Comparison of ENCODE assay signal across 11 mouse cellular contexts in genomic region chr6:86516021-86516420, GRCm38 (mm10). TPM values are rescaled to one million over a fixed set of nuclear protein-coding genes. Genes with fewer than 3 reads are reported as not detected.
A peak's percentile ranks its signal among the peaks of the same experiment; 100 is the strongest.
DNase-seq lines count a peak whose midpoint lies in the region; TF ChIP-seq lines count a peak whose summit lies in the region.
"Had no signal": no experiment of that assay in that cellular context is flagged by ENCODE, and none has a peak within 500 bp of the region (broad histone marks: within the 10 kb centered on the region; RNA-seq: fewer than 3 reads in every experiment).

No protein-coding gene starts in this region.

- peaks cover 2% of the 10 kb centered on the region; the same call in 1 of the 2 replicates for H3K4me1 ChIP-seq in testis, adult 2 months (ENCODE audit: control insufficient read depth, insufficient read depth, low read length)
- H3K4me1 ChIP-seq: limb, embryonic 13.5 days had no signal

- peak; percentile 33; the same call in 1 of the 2 replicates for TF ChIP-seq POLR2A in testis, adult 2 months (IDR thresholded peaks at IDR 0.05; ENCODE audit: control insufficient read depth, low read depth, low read length)

- no peak for DNase-seq in layer of hippocampus, adult 2 months (ENCODE audit: low spot score in 2 of 2)
- DNase-seq in layer of hippocampus, adult 8-10 months (ENCODE audit: low spot score in 2 of 2) = no peak
- peak; percentile 69 to 77 for DNase-seq in heart, adult 18-20 months
- peak; percentile 34 to 56 for DNase-seq in heart, postnatal 14 days
- no peak for DNase-seq in neural tube, embryonic 10.5 days (ENCODE audit: extremely low spot score, low spot score)
- DNase-seq in cerebellum, postnatal 25 days = no peak
- DNase-seq: lung, postnatal 14 days; right cerebral cortex, postnatal 4 days; thymus, postnatal 36 days had no signal

- no peak for TF ChIP-seq CTCF in layer of hippocampus, adult 2 months (conservative IDR thresholded peaks at IDR 0.05)
- no peak for TF ChIP-seq CTCF in testis, adult 2 months (IDR thresholded peaks at IDR 0.05; ENCODE audit: control insufficient read depth, insufficient read depth, insufficient replicate concordance, low read depth, low read length)

- H3K4me3 ChIP-seq in layer of hippocampus, adult 2 months = peak overlapping the region; percentile 34
- peak overlapping the region; percentile 43 for H3K4me3 ChIP-seq in testis, adult 2 months (ENCODE audit: control insufficient read depth, low read depth, low read length)
- H3K4me3 ChIP-seq: limb, embryonic 13.5 days had no signal

- H3K27ac ChIP-seq in layer of hippocampus, adult 2 months = peak overlapping the region; percentile 58
- peak overlapping the region; percentile 86 for H3K27ac ChIP-seq in testis, adult 2 months (ENCODE audit: control insufficient read depth, insufficient read depth, low read depth, low read length)
- H3K27ac ChIP-seq: limb, embryonic 13.5 days had no signal

- no peaks in the 10 kb centered on the region for H3K36me3 ChIP-seq in testis, adult 2 months (ENCODE audit: control insufficient read depth, insufficient read depth, low read length)

- no peaks in the 10 kb centered on the region for H3K27me3 ChIP-seq in testis, adult 2 months (ENCODE audit: control insufficient read depth, insufficient read depth, low read length)
- H3K27me3 ChIP-seq: limb, embryonic 13.5 days had no signal

- intact Hi-C loops in heart, postnatal 14 days (cut with DNase I) = no loop called here

RNA-seq across cellular contexts. Expression of gene Pcbp1, which starts 10.1 kb away (rescaled TPM):
- 100 to 1,000 TPM; 179 to 184 TPM for total RNA-seq in layer of hippocampus, adult 2 months (2021)
- total RNA-seq in layer of hippocampus, adult 8-10 months (2022) = 100 to 1,000 TPM; 172 to 184 (median 178) TPM
- 100 to 1,000 TPM; 142 to 150 TPM for total RNA-seq in heart, adult 18-20 months (2021)
- total RNA-seq in heart, postnatal 14 days (2021) = 100 to 1,000 TPM; 168 to 179 TPM
- 91.6 and 99.3 TPM in 2 replicates for polyA plus RNA-seq in testis, adult 2 months (2012; rRNA removed)

Comparison
In these comparisons a context has a peak if more than half of its experiments do, and no peak if none do; other contexts are left out.
1. DNase-seq: peak in heart, adult 18-20 months (2 of 2) and heart, postnatal 14 days (2 of 2); none in layer of hippocampus, adult 2 months (0 of 2), layer of hippocampus, adult 8-10 months (0 of 2), neural tube, embryonic 10.5 days (single experiment) and cerebellum, postnatal 25 days (0 of 2).